Mouse (Mus musculus) adrenal gland, adult 18-20 months (tissue): Measurements from ENCODE around the gene Fut2. TPM values are rescaled to one million over a fixed set of nuclear protein-coding genes. Genes with fewer than 3 reads are reported as not detected.
"Not testable (repeated sequence)": the region's sequence is repeated elsewhere in the genome, so short reads cannot be mapped to it uniquely, and the experiment has no call there.

Experiments used
- DNase-seq, 2 experiments: peaks; one replicate each; pipeline ENCODE4 v3.0.0; 2021 to 2022; ENCODE audit warnings: low spot score in 2 of 2
- total RNA-seq, 2 experiments: library from RNA; stranded (reverse); gene quantifications; 1 replicate in 1 of 2; 2 replicates in 1 of 2; pipeline ENCODE4 v1.2.3; 2021

Fut2 gene
- total RNA-seq, 2 experiments from 2014 or later, result 0.13 TPM; not detected in 1

DNA sequence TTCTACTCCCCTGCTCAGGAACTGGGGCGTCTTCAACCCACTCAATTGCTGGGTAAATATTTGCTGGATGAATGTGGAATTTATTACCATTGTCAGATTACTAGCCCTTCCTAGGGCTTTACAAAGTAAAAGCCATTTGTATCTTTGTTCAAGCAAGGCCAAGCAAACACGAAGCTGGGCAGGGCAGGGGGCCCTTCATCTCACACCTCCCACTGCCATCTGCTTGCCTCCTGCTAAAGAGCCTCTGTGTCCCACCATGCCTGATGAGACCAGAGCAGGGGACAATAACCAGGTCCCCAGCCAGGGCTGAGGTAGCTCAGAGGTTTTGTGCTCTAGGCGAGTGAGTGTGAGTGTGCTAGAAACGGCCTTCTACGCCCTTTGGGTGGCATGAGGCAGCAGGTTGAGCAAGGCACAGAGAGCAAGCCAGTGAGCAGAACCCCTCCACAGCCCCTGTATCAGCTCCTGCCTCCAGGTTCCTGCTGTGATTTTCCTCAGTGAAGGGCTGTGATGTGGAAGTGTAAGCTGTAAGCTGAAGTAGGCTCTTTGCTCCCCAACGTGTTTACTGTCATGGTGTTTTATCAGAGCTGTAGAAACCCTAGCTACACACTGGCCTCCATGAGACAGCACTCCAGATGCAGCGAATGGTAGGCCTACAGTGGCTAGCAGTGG lies 11.6 kb upstream of the Fut2 start:
- DNase-seq, result no peak

GRCm38 (mm10) chr7:45668921-45669320 lies 2.7 kb upstream of the Fut2 start:
- no peak for DNase-seq

- DNase-seq, result no peak
These were observed 1.6 kb upstream of the Fut2 start for GRCm38 (mm10) chr7:45667761-45668160.

DNA sequence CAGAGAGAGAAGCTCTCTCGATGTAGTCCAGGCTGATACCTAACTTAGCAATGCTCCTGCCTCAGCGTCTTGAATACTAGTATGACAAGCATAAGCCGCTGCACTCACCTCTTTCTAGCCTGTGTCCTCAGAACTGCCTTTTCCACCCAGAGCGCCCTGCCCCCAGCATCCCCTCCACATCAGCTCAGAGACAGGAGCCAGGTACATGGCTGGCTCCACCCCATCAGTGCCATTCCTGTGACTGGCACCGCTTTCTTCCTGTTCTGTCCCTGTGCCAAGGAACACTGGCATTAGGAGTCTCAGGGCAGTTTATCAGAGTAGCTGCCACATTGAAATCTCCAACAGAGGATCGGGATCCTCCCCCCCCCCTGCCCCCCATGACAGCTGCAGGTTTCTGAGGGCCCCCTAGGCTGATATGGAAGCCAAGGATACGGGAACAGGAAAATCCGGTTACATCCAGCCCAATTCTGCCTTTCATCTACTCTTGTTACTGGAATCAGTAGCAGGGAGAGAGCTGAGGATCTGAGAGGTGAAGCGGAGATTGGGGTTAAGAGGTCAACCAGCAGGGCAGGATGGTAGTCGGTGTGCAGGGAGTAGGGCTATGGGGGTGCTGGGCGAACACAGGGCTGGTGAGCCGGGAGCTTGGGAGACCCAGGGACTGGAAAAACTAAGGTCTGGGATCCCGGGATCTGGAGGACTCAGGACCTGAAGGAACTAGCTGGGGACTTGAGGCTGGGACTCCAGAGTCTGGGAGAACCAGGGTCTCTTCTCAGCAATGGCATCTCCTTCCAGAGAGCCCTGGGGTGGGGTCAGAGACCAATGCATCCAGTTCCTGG lies 673 bp downstream of the Fut2 start:
- no peak for DNase-seq

DNA sequence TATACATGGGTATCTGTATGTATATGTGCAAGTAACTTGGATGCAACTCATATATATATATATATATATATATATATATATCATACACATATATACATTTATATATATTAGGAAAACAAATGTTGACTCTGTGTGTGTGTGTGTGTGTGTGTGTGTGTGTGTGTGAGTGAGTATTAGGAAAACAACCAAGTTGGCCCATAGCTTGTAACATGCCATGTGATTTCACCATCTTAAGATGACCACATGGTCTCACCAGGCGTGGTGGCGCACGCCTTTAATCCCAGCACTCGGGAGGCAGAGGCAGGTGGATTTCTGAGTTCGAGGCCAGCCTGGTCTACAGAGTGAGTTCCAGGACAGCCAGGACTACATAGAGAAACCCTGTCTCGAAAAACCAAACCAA lies 4.5 kb downstream of the Fut2 start:
- not testable (repeated sequence) for DNase-seq

DNA sequence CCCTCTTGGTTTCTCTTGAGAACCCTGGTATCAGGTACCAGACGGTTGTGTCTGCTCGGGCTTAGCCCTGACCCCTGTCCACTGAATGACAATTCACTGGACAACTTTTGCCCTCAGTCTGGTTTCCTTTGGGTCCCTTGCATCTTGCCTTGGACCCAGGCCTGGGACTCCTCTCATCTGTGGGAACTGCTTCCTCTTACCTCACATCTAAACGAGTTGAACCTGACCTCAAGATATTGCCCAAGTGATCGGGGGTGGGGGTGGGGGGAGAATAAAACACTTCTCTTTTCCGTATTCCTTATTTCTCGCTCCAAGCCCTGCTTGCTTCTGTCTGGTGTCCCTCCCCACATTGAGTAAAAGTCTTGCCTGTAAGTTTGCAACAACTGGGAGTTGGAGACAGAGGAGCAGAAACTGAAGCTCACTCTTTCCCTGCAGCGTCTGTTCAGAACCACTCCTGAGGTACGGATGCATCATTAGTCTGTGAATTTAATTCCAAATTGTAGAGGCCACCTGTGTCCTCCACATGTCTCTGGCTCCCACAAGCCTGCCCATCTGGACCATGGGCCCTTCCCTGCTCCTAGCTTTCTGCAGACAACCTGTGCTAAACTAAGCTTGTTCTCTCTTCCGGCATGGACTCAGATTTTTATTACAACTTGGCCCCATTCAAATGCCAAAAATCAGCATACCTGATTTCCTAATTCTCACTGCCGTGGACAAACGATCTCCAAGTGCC lies 5.3 kb downstream of the Fut2 start:
- DNase-seq, result no peak

GRCm38 (mm10) chr7:45654424-45655047 lies 11.7 kb downstream of the Fut2 start:
- DNase-seq, result no peak

DNA sequence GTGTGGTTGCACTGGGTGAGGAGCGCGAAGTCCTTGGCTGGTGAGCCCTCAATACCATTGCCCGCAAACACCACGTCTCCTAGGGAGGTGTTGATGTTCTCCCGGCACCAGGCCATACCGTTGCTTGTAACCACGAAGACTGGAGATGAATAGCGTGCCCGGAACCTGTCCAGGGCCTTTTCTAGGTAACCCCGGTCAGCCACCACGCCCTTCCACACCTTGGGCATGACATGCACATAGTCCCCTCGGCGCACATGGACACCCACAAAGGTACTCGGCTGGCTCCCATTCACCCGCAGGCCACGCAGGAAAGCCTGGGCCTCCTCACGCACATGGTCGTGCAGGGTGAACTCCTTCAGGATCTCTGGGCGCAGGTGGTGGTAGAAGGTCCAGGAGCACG lies 15.7 kb downstream of the Fut2 start:
- DNase-seq, result not testable (repeated sequence)

DNA sequence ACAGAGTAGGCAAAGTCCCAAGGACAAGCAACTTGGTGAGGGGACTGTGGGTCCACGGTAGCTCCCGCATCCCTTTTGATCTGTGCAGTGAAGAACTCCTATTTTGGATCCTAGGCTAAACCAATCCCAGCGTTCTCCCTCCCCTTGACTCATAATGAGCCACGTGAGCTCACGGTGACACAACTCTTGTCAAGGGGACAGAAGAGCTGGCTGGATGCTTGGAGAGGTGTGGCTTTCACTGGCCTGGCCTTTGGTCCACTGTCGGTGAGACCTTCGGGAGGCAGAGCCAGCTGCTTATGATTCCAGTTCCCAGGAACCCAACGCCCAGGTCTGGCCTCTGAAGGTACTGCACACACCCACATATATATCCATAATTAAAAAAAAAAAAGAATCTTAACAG lies 16.8 kb downstream of the Fut2 start:
- DNase-seq, result no peak

DNA sequence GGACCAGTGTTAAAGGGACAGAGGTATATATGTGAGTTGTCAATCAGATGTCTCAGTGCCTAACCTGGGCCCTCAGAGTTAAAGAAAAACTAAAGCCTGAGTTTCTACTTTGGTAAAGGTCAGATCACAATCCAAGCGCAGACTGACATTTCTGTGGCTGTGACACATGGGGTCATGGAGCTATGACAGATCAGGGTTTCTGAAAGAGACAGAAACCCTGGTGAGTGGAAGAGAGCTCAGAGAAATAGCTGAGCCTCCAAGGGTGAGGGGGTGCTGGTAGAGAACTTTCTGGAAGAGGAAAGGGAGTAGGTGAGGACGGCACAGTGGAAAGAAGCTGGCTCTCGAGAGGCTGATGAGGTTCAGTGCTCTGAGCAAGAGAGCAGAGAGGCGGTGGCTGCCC lies 19.5 kb downstream of the Fut2 start:
- no peak for DNase-seq

GRCm38 (mm10) chr7:45645591-45645971 lies 20.6 kb downstream of the Fut2 start:
- DNase-seq, result no peak

DNA sequence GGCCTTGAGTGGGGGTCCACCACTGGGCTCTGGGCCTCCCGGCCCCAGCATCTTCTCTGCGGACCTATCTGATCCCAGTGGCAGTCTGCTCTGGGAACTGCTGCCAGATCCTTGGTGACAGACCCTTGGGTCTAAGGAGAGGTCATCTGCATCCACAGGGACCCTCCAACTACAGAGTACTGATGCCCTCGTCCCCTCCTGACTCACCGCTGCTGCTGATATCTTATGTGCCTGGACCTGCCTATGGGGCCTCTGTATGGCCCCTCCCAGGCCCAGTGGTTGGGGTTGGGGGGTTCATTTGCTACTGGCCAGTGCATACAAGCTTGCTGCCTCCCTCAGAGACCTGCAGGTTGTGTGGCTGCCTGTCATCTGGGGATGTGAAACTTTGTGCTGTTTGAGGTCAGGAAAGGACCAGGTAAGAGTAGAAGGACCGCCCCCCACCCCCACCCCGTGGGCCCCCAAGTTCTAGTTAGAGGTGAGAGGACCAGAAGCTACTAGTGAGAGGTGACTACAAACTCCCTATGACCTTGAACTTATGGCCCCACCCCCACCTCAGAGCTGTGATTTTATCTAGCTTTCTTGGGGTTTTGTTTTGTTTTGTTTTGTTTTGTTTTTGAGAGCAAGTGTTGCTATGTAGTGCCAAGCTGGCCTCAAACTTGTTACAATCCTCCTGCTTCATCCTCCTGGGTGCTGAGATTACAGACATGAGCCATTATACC lies 21.2 kb downstream of the Fut2 start:
- no peak for DNase-seq

DNA sequence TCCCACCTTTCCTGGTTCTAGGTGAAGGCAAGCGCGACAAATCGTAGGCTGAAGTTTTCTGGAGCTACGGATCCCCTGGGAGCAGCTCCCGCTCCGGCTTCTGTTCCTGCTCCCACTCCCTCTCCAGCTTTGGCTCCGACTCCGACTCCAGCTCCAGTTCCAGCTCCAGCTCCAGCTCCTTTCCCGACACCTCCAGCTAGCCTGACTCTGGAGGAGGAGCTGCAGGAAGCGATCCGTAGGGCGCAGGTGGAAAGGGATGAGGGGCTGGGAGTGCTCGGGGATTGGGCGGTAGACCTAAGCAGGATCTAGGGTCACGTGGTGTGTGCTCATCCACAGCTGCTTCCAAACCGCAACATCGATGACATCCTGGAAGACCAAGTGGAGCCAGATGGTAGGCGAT lies 22.0 kb downstream of the Fut2 start:
- DNase-seq, result no peak

DNA sequence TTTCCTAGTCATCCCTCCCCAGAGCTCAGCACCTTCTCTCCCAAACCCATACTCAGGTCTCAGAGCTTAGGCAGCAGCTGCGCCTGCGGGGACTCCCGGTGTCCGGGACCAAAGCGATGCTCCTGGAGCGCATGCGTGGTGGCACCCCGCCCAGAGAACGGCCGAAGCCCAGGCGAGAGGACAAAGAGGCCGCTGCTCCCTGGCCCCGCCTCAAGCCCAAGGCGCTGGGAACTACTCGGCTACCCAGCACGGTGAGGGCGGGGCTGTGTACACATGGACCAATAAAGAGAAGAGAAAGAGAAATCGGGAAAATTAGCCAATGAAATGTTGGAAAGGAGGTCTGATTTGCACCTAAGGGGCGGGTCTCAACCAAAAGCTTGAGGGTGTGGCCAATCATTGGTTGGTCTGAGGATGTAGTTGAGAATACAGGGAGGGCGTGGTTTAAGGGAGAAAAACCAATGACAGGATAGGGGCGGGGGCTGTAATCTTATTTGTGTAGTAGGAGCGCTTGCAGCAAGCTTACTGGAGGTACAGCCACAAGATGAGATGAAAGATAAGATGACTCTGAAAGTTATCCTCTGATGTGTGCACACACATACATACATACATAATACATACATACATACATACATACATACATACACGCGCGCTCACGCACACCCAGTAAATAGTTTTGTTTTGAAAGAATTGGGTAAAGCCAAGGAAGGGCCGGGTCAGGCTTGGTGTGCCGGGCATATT lies 22.6 kb downstream of the Fut2 start:
- DNase-seq, result peak; percentile 76 to 83

- DNase-seq, result no peak
These were observed 23.5 kb downstream of the Fut2 start for GRCm38 (mm10) chr7:45642503-45643255.

DNA sequence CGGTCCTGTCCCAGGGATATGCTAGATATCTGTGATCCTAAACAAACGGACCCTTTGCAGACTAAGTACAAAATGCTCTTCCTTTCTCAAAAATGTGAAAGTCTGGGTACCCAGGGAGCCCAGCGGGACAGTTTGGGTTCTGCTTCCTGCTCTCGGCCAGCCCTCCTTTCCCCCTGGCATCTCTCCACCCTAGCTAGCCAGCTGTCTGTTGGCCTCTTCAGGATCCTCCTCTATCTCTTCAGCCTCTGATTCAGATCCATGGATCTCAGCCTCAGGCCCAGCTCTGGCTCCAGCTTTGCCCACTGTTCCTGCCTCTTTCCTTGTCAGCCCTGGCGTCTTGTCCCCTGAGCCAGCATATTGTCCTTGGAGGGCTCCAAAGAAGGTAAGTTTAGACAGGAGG lies 24.1 kb downstream of the Fut2 start:
- no peak for DNase-seq

DNA sequence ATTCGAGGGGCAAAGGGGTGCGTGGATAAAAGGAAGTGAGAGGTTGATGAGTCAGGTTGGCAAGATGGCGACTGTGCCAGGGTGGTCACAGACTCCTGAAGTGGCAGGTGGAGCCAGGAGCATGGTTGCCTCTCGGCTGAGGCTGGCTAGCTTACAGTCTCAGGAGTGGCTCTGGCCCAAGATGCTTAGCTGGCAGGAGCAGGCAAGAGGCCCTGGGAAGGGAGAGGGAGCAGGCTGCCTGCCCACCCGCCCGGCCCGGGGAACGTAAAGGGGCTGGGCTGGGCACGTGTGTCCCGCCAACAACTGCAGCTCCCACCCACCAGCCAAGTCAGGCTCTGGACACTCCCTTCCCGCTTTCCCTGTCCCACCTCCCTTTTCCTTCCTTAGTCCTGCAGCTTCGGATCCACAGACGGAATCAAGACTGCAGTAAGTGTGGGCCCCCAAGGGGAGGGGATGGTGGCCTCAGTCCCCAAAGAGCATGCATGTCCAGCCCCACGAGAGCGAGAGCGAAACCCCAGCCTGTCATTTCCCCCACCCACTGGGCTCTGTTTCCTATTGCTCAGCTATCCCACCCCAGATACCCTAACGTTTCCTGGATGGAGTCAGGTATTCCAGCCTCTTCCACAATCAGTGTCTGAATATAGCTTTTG lies 24.7 kb downstream of the Fut2 start:
- DNase-seq, result no peak

DNA sequence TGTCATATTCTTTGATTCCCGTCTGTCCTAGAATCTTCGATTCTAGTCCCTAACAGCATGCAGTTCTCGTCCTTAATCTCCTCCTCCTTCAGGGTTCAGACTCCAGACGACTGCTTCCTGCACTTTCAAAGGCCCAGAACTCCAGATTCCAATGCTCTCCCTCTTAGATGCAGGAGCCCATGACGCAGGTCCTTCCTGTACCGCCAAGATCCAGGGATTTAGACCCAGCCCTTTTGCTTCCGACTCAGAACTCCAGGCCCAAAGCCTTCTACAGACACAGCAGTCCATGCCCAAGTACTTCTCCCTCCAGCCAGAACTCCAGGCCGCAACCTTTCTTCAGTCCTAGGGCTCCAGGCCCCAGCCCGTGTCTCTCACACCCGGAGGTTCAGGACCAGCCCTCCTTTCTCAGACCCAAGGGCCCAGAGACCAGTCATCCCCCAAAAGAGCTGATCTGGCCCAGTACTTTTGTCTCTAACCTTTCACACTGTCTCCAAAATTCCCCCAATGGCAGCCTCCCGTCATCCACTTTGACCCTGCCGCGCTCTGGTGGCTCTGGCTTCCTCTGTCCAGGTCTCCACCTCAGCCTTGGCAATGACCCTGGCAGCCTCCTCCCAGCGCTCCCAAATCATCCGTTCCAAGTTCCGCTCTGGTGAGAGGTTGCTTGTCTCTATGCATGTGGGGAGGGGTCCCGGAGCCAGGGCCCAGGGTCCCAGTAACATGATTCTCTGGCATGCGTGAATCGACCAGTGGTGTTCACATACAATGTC lies 25.8 kb downstream of the Fut2 start:
- DNase-seq, result no peak
